Mouse (Mus musculus): ENCODE data around the gene Ehd2.
A peak's percentile ranks its signal among the peaks of the same experiment; 100 is the strongest.

Ehd2 gene

DNA sequence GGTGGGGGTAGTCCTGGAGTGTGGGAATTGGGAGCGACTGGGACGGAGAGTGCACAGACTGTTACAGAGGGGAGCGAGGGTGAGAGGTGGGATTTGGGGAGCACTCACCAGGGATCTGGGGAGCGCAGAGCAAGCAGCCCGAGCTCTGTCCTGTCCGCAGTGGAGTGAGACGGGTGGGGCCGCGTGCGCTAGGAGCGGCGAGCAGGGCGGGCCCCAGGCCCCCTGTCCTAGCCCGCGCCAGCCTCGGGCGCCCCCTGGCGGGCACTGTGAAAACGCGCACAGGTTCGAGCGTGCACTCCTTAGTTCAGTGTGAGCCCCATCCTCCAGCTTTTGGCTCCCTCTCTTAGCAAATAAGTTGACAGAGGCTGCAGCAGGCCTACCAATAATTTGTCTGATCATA is at the start of gene Ehd2:
Gene Ehd2, minus strand, starts transcription at position 256 of the 400 bp plus-strand sequence.
- DNase-seq, result peak; percentile 81 to 83

- DNase-seq, result peak in 1 of 2 experiments; percentile 11
Measured at GRCm38 (mm10) chr7:16015384-16015783, 48.0 kb upstream of the Ehd2 start.

- peak in 1 of 2 experiments; percentile 26 for DNase-seq
Measured at GRCm38 (mm10) chr7:16014521-16015175, 47.3 kb upstream of the Ehd2 start.

- no peak for DNase-seq
Measured at GRCm38 (mm10) chr7:16013722-16014275, 46.4 kb upstream of the Ehd2 start.

- DNase-seq, result peak; percentile 68 to 70
Measured at GRCm38 (mm10) chr7:16012576-16013263, 45.4 kb upstream of the Ehd2 start.

DNA sequence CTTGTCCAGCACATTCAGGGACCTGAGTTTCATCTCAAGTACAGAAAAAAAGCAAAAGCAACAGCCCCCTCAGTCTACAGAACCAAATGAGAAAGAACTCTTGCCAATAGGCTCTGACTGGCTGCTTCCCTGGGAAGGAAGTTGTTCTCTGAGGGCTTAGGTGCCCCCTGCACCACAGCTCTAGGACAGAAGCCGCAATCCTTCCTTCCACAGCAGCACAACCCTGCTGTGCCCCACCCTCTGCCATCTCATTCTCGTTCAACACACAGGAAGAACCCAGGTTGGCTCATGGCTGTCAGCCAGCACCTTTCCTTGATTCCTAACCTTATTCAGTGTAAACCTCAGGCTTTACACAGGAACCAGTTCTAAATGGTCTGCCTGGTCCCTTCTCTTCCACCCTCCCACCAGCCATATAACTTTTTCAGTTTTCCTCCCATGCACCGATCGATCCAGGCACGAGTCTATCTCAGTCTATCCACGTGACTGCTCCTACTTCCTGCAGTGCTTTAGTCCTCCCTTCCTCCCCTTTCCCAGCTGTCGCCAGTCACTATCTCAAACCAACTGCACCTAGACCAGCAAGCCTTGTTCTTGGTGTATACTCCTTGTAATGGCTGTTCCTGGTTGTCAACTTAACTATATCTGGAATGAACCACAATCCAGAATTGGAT is 44.2 kb upstream of the Ehd2 start:
- no peak for DNase-seq

- DNase-seq, result no peak
Measured at GRCm38 (mm10) chr7:16010649-16011048, 43.3 kb upstream of the Ehd2 start.

DNA sequence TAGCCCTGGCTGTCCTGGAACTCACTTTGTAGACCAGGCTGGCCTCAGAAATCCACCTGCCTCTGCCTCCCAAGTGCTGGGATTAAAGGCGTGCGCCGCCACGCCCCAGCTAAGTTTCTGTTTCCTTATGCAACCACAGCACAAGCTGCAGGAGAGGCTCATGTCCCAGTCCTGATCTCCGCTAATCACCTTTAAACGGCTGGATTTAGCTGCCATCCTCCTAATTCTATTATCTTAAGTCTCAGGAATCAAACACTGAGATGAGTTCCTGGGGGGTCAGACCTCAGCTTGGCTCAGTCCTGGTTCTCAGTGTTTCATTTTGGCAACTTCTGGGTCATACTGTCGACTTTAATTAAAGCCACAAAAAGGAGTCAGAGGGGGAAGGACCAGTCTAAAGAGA is 42.3 kb upstream of the Ehd2 start:
- no peak for DNase-seq

DNA sequence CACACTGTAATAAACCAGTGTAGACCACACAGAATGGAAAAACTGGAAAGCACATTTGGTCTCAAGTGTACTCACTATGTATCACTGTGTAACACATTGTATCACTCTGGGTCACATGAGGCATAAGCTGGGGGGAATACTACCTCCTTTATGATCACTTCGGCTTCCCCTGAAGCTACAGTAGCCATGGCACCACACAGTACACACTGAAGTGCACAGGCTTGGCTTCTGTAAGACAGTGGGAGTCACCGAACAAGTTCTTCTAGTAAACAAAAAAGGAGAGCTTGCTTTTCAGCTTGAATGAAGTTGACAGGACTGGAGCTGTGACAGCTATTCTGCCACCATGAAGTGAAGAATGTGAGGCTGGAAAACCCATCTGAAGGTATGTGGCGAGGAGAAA is 37.7 kb upstream of the Ehd2 start:
- DNase-seq, result no peak

- no peak for DNase-seq
Measured at GRCm38 (mm10) chr7:16004177-16004856, 37.0 kb upstream of the Ehd2 start.

DNA sequence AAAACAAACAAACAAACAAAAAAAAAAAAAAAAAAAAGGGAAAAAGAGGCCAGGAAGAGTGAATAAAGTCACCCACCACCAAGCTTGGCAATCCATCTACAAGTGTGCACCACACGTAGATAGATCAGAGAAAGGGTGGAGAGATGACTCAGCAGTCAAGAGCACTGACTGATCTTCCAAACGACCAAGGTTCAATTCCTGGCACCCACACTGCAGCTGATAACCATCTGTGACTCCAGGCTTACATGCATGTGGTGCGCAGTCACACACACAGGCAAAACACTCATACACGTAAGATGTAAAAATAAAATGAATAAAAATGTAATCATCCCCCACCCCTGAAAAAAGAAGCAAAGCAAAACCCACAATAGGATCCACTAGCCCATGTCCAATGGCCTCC is 35.7 kb upstream of the Ehd2 start:
- DNase-seq, result no peak

DNA sequence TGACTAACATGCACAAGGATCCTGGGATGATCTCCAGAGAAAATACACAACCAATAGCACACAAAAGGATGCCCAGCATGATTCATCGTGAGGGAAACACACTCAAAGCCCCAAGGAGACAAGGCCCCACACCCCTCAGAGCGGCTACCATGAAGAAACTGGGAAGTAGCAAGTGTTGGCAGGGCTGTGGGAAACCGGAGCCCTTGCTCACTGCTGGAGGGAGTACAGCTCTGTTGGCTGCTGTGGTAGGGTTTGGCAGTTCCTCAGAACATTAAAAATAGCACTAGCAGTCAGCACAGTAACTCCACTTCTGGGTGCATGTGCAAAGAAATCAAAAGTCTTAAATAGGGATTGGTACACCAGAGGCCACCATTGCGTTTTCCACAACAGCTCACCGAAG is 34.8 kb upstream of the Ehd2 start:
- no peak for DNase-seq

GRCm38 (mm10) chr7:16001691-16002090 is 34.3 kb upstream of the Ehd2 start:
- no peak for DNase-seq

GRCm38 (mm10) chr7:15993789-15994188 is 26.4 kb upstream of the Ehd2 start:
- no peak for DNase-seq

GRCm38 (mm10) chr7:15993152-15993551 is 25.8 kb upstream of the Ehd2 start:
- no peak for DNase-seq

GRCm38 (mm10) chr7:15991764-15992163 is 24.4 kb upstream of the Ehd2 start:
- DNase-seq, result no peak

GRCm38 (mm10) chr7:15987661-15988356 is 20.4 kb upstream of the Ehd2 start:
- DNase-seq, result no peak

DNA sequence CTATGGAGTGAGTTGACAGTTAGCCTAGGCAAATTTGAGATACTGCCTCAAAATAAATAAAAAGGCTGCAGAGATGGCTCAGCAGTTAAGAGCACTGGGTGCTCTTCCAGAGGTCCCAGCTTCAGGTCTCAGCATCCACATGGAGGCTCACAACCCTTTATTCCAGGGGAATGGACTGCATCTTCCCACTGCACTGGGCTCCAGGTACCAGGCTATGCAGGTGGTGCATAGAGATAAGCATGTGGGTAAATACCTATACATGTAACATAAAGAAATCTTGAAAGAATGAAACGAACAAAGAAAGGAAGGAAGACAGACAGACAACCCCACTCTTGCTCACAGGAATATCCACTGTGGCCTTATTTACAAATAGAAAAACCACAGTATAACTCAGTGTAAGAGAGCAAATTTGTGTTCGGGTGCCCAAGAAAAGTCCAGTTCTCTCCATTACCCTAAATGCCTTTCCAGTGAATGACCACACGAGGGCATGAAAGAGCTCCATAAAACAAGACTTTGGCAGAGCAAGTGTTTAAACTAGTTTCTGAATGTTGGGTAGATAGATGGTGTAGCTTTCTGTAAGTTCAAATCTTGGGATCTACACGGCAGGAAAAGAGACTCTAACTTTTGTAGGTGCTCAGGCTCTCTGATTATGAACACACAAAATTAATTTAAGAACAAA is 15.5 kb upstream of the Ehd2 start:
- DNase-seq, result peak; percentile 58 to 64

DNA sequence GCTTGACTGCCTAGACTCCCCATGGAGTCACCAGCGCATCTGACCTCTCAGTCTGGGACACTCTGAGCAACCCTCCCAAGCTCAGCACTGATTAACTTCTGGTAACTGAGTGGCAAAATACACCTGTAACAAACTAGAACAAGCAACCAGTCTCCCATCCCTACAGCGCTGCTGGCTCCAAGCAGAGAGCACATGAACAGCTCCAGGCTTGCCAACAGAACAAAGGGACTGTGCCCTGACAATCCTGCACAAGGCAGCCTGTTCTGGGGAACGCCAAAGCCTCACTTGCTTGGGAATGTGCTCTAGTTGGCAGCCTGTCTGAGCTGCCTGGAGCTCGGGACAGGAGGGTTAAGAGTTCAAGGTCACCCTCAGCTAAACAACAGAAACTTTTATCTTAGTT is 14.2 kb upstream of the Ehd2 start:
- DNase-seq, result no peak

DNA sequence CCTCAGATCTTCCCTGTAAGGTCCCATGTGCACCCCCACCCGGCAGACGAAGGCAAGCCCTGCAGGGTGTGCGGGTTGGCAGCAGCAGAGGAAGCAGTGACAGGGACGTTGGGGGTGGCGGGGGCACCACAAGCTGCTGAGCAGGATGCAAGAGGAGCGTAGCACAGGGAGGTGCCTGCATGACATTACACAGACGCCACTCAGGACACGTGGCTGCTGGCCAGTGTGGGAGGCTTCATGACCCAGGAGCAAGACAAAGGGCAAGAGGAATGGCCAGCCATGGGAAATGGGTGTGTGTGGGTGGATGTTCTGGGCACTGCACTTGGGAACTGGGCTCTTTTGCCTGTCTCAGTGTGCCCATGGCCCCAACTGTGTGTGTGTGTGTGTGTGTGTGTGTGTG is 12.9 kb upstream of the Ehd2 start:
- no peak for DNase-seq

- peak; percentile 64 to 65 for DNase-seq
Measured at GRCm38 (mm10) chr7:15975904-15976303, 8.5 kb upstream of the Ehd2 start.

GRCm38 (mm10) chr7:15975451-15975850 is 8.1 kb upstream of the Ehd2 start:
- no peak for DNase-seq

Measured in B cell, adult 2 months (primary cell).